ENCODE assay signal across 8 mouse cellular contexts in genomic region chr19:8945251-8945650, GRCm38 (mm10). TPM values are rescaled to one million over a fixed set of nuclear protein-coding genes. Genes with fewer than 3 reads are reported as not detected.
DNase-seq lines count a peak whose midpoint lies in the region; ATAC-seq and TF ChIP-seq lines count a peak whose summit lies in the region.

No protein-coding gene starts in this region.

- peaks cover 61% of the 10 kb centered on the region for H3K36me3 ChIP-seq in kidney, embryonic 14.5 days (ENCODE audit: control insufficient read depth, insufficient read depth, low read length)
- H3K36me3 ChIP-seq in embryonic facial prominence, embryonic 14.5 days (ENCODE audit: control insufficient read depth, insufficient read depth, low read length): peaks cover 71% of the 10 kb centered on the region
- H3K36me3 ChIP-seq in limb, embryonic 10.5 days: peaks cover 78% of the 10 kb centered on the region
- peaks cover 44% of the 10 kb centered on the region for H3K36me3 ChIP-seq in myocyte (ENCODE audit: control insufficient read depth, insufficient read depth)

- peaks cover 23% of the 10 kb centered on the region for H3K4me1 ChIP-seq in kidney, embryonic 14.5 days (ENCODE audit: control insufficient read depth, insufficient read depth, low read length)
- peaks cover 27% of the 10 kb centered on the region; the same call in 1 of the 2 replicates for H3K4me1 ChIP-seq in embryonic facial prominence, embryonic 14.5 days (ENCODE audit: control insufficient read depth, insufficient read depth, low read length)
- H3K4me1 ChIP-seq in limb, embryonic 10.5 days: peaks cover 34% of the 10 kb centered on the region
- peaks cover 10% of the 10 kb centered on the region for H3K4me1 ChIP-seq in cerebellum, adult 2 months (ENCODE audit: control insufficient read depth, insufficient read depth, low read length)

- WGBS in kidney, embryonic 14.5 days: 85% methylated on average over 6 of the region's 6 CpGs
- 66% methylated on average over 6 of the region's 6 CpGs for WGBS in embryonic facial prominence, embryonic 14.5 days
- WGBS in limb, embryonic 10.5 days: 89% methylated on average over 6 of the region's 6 CpGs
- 63% methylated on average over 6 of the region's 6 CpGs for WGBS in cerebellum, adult 2 months

- peak overlapping the region; percentile 12 for H3K4me3 ChIP-seq in kidney, embryonic 14.5 days (ENCODE audit: low read length)
- H3K4me3 ChIP-seq in embryonic facial prominence, embryonic 14.5 days (ENCODE audit: low read depth, low read length): peak overlapping the region; percentile 97
- H3K4me3 ChIP-seq in limb, embryonic 10.5 days: peak overlapping the region; percentile 85
- peak overlapping the region; percentile 94 for H3K4me3 ChIP-seq in myocyte
- H3K4me3 ChIP-seq in cerebellum, adult 2 months (replicated peaks; ENCODE audit: insufficient read depth, low read depth, low read length): no peak overlapping the region

- no peak for DNase-seq in kidney, adult 11 months
- no peak for DNase-seq in embryonic facial prominence, embryonic 14.5 days (ENCODE audit: low spot score)
- DNase-seq in limb, embryonic 10.5 days (ENCODE audit: low spot score): no peak
- no peak for DNase-seq in right cerebral cortex, postnatal 14 days
- DNase-seq in cerebellum, adult 2 months: no peak
- DNase-seq in frontal cortex, postnatal 25 days (ENCODE audit: low spot score in 2 of 2): no peak

- no peak for TF ChIP-seq CTCF in cerebellum, adult 2 months (IDR thresholded peaks at IDR 0.05; ENCODE audit: borderline replicate concordance, insufficient read depth, low read depth, low read length)

- peak overlapping the region; percentile 60 for H3K4me2 ChIP-seq in kidney, embryonic 14.5 days (replicated peaks; ENCODE audit: low read depth, low read length)
- H3K4me2 ChIP-seq in embryonic facial prominence, embryonic 14.5 days (ENCODE audit: low read depth, low read length): peak overlapping the region; percentile 61
- H3K4me2 ChIP-seq in myocyte (ENCODE audit: low read depth): peak overlapping the region; percentile 80

- no peak overlapping the region for H3ac ChIP-seq in myocyte (ENCODE audit: control insufficient read depth, insufficient read length)

- H3K79me2 ChIP-seq in myocyte (ENCODE audit: control insufficient read depth, insufficient read depth): peaks cover 28% of the 10 kb centered on the region

- no peak for TF ChIP-seq POLR2A in myocyte (IDR thresholded peaks at IDR 0.05; ENCODE audit: insufficient read length, low read depth)
- no peak for TF ChIP-seq POLR2A in cerebellum, adult 2 months (IDR thresholded peaks at IDR 0.05; ENCODE audit: borderline replicate concordance, insufficient read depth, low read length)

- no peak overlapping the region for H3K27ac ChIP-seq in kidney, embryonic 14.5 days (ENCODE audit: low read depth, low read length)
- peak overlapping the region; percentile 23; the same call in 1 of the 2 replicates for H3K27ac ChIP-seq in embryonic facial prominence, embryonic 14.5 days (replicated peaks; ENCODE audit: low read depth, low read length)
- H3K27ac ChIP-seq in limb, embryonic 10.5 days: no peak overlapping the region
- no peak overlapping the region for H3K27ac ChIP-seq in cerebellum, adult 2 months (ENCODE audit: insufficient read depth, low read length)

- ATAC-seq in kidney, embryonic 14.5 days (ENCODE audit: low FRiP score, low TSS enrichment): no peak
- no peak for ATAC-seq in embryonic facial prominence, embryonic 14.5 days (ENCODE audit: low read depth)

- no peaks in the 10 kb centered on the region for H3K27me3 ChIP-seq in kidney, embryonic 14.5 days (ENCODE audit: control insufficient read depth, insufficient read depth, low read length)
- no peaks in the 10 kb centered on the region for H3K27me3 ChIP-seq in embryonic facial prominence, embryonic 14.5 days (replicated peaks; ENCODE audit: control insufficient read depth, insufficient read depth, low read length)
- H3K27me3 ChIP-seq in limb, embryonic 10.5 days (ENCODE audit: low read depth, poor library complexity, severe bottlenecking): no peaks in the 10 kb centered on the region
- no peaks in the 10 kb centered on the region for H3K27me3 ChIP-seq in myocyte (ENCODE audit: control insufficient read depth, insufficient read depth, insufficient read length)
- no peaks in the 10 kb centered on the region for H3K27me3 ChIP-seq in cerebellum, adult 2 months (ENCODE audit: control insufficient read depth, insufficient read depth, low read length)

- H3K9ac ChIP-seq in kidney, embryonic 14.5 days (ENCODE audit: low read depth, low read length): 0 out of 2 replicates have a peak overlapping the region, but pooled peaks have one; percentile 19
- H3K9ac ChIP-seq in embryonic facial prominence, embryonic 14.5 days (ENCODE audit: low read depth, low read length): peak overlapping the region; percentile 53

- H3K9me3 ChIP-seq in kidney, embryonic 14.5 days (ENCODE audit: control insufficient read depth, low read length): no peaks in the 10 kb centered on the region
- no peaks in the 10 kb centered on the region for H3K9me3 ChIP-seq in embryonic facial prominence, embryonic 14.5 days (ENCODE audit: control insufficient read depth, low read length)
- H3K9me3 ChIP-seq in limb, embryonic 10.5 days (replicated peaks): no peaks in the 10 kb centered on the region

TF ChIP-seq in myocyte, 11 proteins besides CTCF, POLR2A, EP300 and RAD21:
- TF ChIP-seq E2F4 (IDR thresholded peaks at IDR 0.05; ENCODE audit: insufficient read depth) (no peak), MYOD1 (IDR thresholded peaks at IDR 0.05; ENCODE audit: control insufficient read depth in 1 of 3, insufficient read length in 2 of 3, low read depth in 2 of 3) (no peak), SRF (IDR thresholded peaks at IDR 0.05; ENCODE audit: control insufficient read depth, insufficient read length, low read depth) (no peak), TCF3 (IDR thresholded peaks at IDR 0.05; ENCODE audit: insufficient read length, low read depth) (no peak), TCF12 (IDR thresholded peaks at IDR 0.05; ENCODE audit: insufficient read depth, poor library complexity, severe bottlenecking) (no peak), POLR2AphosphoS2 (IDR thresholded peaks at IDR 0.05; ENCODE audit: insufficient read length, low read depth) (no peak), USF1 (IDR thresholded peaks at IDR 0.05; ENCODE audit: low read depth) (no peak), REST (IDR thresholded peaks at IDR 0.05; ENCODE audit: insufficient read depth, insufficient read length) (no peak), MYOG (IDR thresholded peaks at IDR 0.05; ENCODE audit: control insufficient read depth in 1 of 3, insufficient read depth in 1 of 3, insufficient read length in 2 of 3, low read depth in 2 of 3) (no peak), MAX (IDR thresholded peaks at IDR 0.05; ENCODE audit: low read depth) (no peak)

RNA-seq across cellular contexts. Expression of gene Mta2, which starts 3.6 kb away (rescaled TPM):
- 45.3 and 67.2 TPM in 2 replicates for polyA plus RNA-seq in kidney, embryonic 14.5 days (2014; fragmentation: Nextera tagmentation; extraction: Ambion mirVana)
- polyA plus RNA-seq in embryonic facial prominence, embryonic 14.5 days (2014; fragmentation: Nextera tagmentation; extraction: Ambion mirVana): 39.7 and 43.6 TPM in 2 replicates
- 229 and 233 TPM in 2 replicates for polyA plus RNA-seq in limb, embryonic 10.5 days (2016; fragmentation: Nextera tagmentation; extraction: Ambion mirVana)
- 81.5 TPM for polyA plus RNA-seq in myocyte (2012; fragmentation: generic; extraction: Trizol)
- polyA plus RNA-seq in cerebellum, adult 2 months (2012; rRNA removed): 30.9 and 33.9 TPM in 2 replicates

RNA-seq across cellular contexts. Expression of gene Tut1, which starts 8.4 kb away (rescaled TPM):
- 25.1 and 31.7 TPM in 2 replicates for polyA plus RNA-seq in kidney, embryonic 14.5 days (2014; fragmentation: Nextera tagmentation; extraction: Ambion mirVana)
- 24.7 and 27.8 TPM in 2 replicates for polyA plus RNA-seq in embryonic facial prominence, embryonic 14.5 days (2014; fragmentation: Nextera tagmentation; extraction: Ambion mirVana)
- 49.6 and 49.7 TPM in 2 replicates for polyA plus RNA-seq in limb, embryonic 10.5 days (2016; fragmentation: Nextera tagmentation; extraction: Ambion mirVana)
- polyA plus RNA-seq in myocyte (2012; fragmentation: generic; extraction: Trizol): 24.9 TPM
- 20.5 and 20.8 TPM in 2 replicates for polyA plus RNA-seq in cerebellum, adult 2 months (2012; rRNA removed)

RNA-seq across cellular contexts. Expression of gene Eml3, which starts 15.9 kb away (rescaled TPM):
- polyA plus RNA-seq in kidney, embryonic 14.5 days (2014; fragmentation: Nextera tagmentation; extraction: Ambion mirVana): 17.6 and 18.7 TPM in 2 replicates
- polyA plus RNA-seq in embryonic facial prominence, embryonic 14.5 days (2014; fragmentation: Nextera tagmentation; extraction: Ambion mirVana): 18.2 and 20.4 TPM in 2 replicates
- polyA plus RNA-seq in limb, embryonic 10.5 days (2016; fragmentation: Nextera tagmentation; extraction: Ambion mirVana): 37.1 and 37.5 TPM in 2 replicates
- 14.7 TPM for polyA plus RNA-seq in myocyte (2012; fragmentation: generic; extraction: Trizol)
- 40.2 and 45.0 TPM in 2 replicates for polyA plus RNA-seq in cerebellum, adult 2 months (2012; rRNA removed)

RNA-seq across cellular contexts. Expression of gene Rom1, which starts 16.1 kb away (rescaled TPM):
- 1.2 and 2.0 TPM in 2 replicates for polyA plus RNA-seq in kidney, embryonic 14.5 days (2014; fragmentation: Nextera tagmentation; extraction: Ambion mirVana)
- polyA plus RNA-seq in embryonic facial prominence, embryonic 14.5 days (2014; fragmentation: Nextera tagmentation; extraction: Ambion mirVana): 2.2 and 2.5 TPM in 2 replicates
- 4.1 and 4.3 TPM in 2 replicates for polyA plus RNA-seq in limb, embryonic 10.5 days (2016; fragmentation: Nextera tagmentation; extraction: Ambion mirVana)
- polyA plus RNA-seq in myocyte (2012; fragmentation: generic; extraction: Trizol): 6.0 TPM
- polyA plus RNA-seq in cerebellum, adult 2 months (2012; rRNA removed): 24.1 and 24.2 TPM in 2 replicates

RNA-seq across cellular contexts. Expression of gene Eef1g, which starts 21.6 kb away (rescaled TPM):
- 479 and 516 TPM in 2 replicates for polyA plus RNA-seq in kidney, embryonic 14.5 days (2014; fragmentation: Nextera tagmentation; extraction: Ambion mirVana)
- 469 and 503 TPM in 2 replicates for polyA plus RNA-seq in embryonic facial prominence, embryonic 14.5 days (2014; fragmentation: Nextera tagmentation; extraction: Ambion mirVana)
- 563 and 631 TPM in 2 replicates for polyA plus RNA-seq in limb, embryonic 10.5 days (2016; fragmentation: Nextera tagmentation; extraction: Ambion mirVana)
- 896 TPM for polyA plus RNA-seq in myocyte (2012; fragmentation: generic; extraction: Trizol)
- polyA plus RNA-seq in cerebellum, adult 2 months (2012; rRNA removed): 263 and 281 TPM in 2 replicates
